Mouse (Mus musculus): Measurements from ENCODE around the gene Caln1. TPM values are rescaled to one million over a fixed set of nuclear protein-coding genes. Genes with fewer than 3 reads are reported as not detected.

Gene Caln1
- polyA plus RNA-seq (2012; rRNA removed; ENCODE audit: low replicate concordance) = not detected in 2 replicates

DNA sequence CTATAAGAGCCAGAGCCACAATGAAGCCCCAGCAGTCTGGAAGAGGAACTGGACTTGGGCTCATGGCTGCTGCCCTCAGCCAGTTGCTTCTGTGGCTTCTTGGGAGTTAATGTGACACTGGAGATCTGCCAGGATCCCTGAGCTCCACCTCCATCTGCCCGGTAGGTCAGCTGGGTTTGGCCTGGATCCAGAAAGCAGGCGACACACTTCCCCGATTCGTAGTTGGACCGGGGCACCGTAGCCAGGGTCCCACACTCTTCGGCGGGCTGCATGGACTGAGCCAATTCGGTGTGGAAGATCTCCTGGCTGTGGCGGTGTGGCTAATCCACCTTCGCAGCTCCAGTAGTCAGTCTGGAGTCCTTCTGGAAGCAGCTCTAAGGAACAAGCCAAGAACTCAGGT lies at the start of gene Caln1:
TSS of gene Caln1 (plus strand) at position 219 of the 400 bp plus-strand sequence.

DNA sequence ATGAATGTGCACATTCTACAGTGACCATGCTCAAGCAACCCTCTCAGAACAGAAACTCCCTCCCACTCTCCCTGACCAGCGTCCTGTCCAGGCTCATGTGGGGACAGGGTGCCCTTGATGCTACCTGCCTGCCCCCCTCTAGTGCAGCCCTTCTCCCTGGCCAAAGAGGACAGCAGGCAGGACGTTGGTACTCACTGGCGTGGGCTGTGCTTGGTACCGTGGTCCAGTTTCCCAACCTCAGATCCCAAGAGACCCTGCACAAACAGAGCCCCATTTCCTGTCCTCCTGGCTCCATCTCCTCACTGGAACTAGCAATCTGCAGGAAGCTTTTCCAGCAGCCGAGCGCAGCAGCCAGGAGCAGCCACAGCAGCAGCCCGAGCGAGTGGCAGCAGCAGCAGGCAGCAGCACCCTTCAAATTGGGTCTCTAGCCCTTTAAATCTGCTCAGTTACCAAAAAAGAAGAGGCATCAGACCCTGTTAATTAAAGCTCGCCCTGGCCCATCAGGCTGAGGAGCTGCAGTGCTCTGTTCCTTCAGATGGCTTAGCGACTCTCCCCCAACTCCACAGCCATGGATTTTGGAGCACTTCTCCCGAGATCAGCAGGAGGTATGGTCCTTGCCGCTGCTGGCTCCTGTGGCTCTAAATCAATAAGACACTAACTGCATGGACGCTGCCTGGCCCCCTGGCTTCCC lies 15.1 kb downstream of the Caln1 start, which contains the start of gene A330070K13Rik:
TSS of gene A330070K13Rik (minus strand) at position 410 of the 691 bp plus-strand sequence.

Other genes starting within 250 kb of the Caln1 start
- 6.4 and 12.7 TPM in 2 replicates for gene Kctd7, start 224.6 kb upstream of the Caln1 start, polyA plus RNA-seq (2012; rRNA removed; ENCODE audit: low replicate concordance)
- 20.7 and 34.6 TPM in 2 replicates for gene Rabgef1, start 197.7 kb upstream of the Caln1 start, polyA plus RNA-seq (2012; rRNA removed; ENCODE audit: low replicate concordance)
- gene Tmem248, start 152.4 kb upstream of the Caln1 start, polyA plus RNA-seq (2012; rRNA removed; ENCODE audit: low replicate concordance) = 35.4 and 36.4 TPM in 2 replicates
- gene Sbds, start 113.9 kb upstream of the Caln1 start, polyA plus RNA-seq (2012; rRNA removed; ENCODE audit: low replicate concordance) = 22.3 and 23.1 TPM in 2 replicates
- 8.8 and 10.7 TPM in 2 replicates for gene Tyw1, start 113.8 kb upstream of the Caln1 start, polyA plus RNA-seq (2012; rRNA removed; ENCODE audit: low replicate concordance)
- gene A330070K13Rik, start 15.2 kb downstream of the Caln1 start, polyA plus RNA-seq (2012; rRNA removed; ENCODE audit: low replicate concordance) = not detected in 2 replicates